Mouse (Mus musculus): ENCODE data around the gene Tcf3.

Gene Tcf3

DNA sequence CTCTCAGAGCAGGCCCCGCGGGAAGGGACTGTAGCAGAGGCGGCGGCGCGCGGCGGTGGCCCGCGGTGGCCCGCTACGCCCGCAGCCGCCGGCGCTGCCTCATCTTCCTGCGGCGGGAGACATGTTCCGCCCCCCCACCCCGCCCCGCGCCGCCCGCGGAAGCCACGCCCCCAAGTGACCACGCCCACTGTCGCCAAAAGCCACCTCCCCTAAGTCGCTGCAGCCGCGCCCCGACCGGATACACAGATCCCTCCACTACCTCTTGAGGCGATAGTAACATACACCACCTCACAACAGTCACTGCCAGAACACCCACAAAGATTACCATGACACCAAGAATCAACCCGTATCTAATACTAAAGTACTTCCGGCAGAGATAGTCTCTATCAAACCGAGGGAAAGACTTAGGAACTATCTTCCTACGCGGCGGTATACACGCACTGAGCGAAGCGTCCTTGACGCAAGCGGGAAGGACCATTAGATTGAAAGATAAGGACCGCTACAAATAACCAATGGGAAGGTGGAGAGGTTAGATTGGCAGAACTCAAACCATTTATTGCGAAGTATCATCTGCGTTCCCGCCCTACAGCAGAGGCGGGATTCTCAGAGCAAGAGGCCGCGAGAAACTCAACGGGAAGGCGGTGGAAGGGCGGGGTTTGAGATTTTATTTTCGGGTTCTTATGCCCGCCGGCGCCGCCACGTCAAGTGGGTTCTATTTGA lies at the start of gene Tcf3:
Gene Tcf3 (minus strand): TSS at position 135 of the 720 bp plus-strand sequence.
- in situ Hi-C loops (cut with MboI, MseI): no loop called here

DNA sequence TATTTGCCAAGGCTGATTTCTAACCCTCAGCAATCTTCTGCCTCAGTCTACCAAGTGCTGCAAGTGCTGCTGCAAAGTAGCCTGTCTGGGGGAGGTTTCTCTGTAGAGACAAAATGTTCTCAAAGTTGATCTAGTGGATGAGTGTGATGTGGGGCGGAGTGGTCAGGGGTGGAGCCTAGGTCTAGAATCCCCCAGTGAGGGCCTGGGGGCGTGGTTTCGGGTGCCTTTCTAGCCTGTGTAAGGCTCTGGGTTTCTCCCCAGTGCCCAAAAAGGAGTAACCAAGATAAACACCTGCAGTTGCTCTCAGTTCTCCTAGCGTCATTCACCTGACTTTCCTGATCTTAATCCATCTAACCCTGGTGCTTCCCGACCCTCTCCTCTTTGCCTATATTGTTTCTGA lies 47.6 kb upstream of the Tcf3 start:
- in situ Hi-C loops (cut with MboI, MseI): no loop called here

DNA sequence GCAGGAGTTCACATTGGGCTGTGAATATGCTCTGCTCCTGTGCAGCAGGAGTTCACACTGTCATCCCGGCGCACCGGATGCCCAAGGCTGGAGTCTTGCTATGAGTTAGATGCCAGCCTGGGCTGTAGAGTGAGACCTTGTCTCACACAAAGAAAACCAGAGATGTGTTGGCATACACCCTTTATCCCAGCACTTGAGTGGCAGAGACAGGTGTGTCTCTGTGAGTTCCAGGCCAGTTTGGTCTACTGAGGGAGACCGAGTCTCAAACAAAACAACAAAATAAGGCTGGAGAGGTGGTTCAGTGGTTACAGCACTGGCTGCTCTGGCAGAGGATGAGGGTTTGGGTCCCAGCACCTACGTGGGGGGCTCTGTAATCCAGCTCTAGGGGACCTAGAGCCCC lies 45.1 kb upstream of the Tcf3 start:
- in situ Hi-C loops (cut with MboI, MseI): no loop called here

DNA sequence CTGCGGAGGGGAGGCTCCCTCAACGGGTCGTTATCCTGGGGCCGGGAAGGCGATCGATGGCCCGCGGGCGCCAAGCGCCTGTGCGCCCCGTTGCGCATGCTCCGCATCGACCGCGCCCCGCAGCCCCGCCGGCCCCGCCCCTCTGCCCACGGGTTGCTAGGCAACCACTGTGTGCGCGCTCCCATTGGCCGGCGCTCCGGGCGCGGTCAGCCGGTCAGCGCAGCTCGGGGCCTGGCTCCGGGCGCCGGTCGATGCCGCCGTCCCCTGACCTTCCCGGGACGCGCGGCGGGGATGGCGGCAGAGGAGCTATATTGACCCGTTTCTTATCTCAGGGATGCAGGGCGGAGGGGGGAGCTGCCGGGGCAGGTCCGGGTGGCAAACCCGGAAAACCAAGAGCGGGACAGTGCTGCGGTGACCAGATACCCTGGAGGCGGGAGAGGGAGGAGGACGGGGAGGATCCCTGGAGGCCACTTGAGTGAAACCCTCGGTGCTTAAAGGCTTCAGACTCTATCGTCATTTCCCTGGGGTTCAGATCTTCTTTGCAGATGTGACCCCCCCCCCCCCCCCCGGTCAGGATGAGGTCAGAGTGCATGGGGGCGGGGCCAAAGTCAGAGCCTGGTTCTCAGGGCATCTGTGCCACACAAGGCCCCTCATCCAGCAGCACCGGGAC lies 42.0 kb upstream of the Tcf3 start:
- in situ Hi-C loops (cut with MboI, MseI): no loop called here

DNA sequence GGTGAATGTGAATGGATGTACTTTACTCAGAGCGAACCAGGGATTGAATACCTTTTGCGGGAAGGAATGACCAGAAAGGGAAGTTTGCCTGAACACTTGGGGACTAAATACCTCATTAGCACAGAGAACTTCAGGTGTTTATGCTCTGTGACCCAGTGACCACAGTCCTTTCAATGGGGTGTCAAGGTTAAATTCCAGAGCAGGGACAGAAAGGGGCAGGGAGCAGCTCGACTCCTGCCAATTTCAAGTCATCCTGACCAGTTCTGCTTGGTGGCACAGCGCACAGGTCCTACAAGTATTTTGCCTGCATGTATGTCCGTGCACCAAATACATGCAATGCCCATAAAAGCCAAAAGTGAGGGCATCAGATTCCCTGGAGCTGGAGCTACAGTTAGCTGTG lies 31.6 kb upstream of the Tcf3 start:
- in situ Hi-C loops (cut with MboI, MseI): no loop called here

DNA sequence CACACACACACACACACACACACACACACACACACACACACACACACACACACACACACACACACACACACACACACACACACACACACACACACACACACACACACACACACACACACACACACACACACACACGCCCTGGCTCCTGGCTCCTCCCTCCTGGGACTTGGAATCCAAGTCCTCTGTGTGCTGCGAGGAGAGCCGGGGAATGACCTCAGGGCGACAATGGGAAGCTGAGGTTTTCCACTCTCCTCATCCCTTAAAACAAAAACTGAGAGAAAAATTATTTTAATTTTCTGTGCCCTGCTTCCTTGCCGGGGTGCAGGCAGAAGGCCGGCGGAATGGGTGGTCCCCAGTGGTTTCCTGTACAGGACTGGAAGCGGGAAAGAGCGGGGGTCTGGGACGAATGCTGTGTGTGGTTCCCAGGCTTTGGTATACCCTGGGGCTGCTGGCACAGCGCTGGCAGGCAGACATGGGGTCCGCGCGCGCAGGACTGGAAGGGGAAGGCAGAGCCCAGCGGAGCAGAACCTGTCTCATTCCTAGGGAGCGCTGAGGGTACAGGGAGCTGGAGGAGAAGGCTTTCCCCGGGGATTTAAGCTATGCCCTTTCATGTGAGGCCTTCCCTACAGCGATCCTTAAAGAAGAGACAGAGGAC lies 31.1 kb upstream of the Tcf3 start:
- in situ Hi-C loops (cut with MboI, MseI): no loop called here

DNA sequence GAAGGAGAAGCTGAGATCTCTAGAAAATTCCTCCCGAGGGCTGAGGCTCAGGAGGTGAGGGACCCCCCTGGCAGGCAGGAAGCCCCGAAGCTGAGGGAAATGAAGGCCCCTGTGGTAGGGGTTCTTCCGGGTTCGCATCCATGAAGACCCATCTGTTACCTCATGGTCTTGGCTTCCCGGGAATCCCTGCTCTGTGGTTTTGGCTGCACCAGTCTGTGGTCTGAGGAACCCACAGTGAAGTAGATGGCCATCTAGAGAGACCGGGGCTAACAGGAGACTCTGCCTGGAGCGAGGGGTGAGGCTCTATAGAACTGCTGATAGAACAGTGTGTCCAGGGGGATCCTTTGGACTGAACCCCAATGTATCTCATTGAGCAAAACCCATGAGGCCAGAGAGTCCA lies 27.9 kb upstream of the Tcf3 start:
- in situ Hi-C loops (cut with MboI, MseI): no loop called here

DNA sequence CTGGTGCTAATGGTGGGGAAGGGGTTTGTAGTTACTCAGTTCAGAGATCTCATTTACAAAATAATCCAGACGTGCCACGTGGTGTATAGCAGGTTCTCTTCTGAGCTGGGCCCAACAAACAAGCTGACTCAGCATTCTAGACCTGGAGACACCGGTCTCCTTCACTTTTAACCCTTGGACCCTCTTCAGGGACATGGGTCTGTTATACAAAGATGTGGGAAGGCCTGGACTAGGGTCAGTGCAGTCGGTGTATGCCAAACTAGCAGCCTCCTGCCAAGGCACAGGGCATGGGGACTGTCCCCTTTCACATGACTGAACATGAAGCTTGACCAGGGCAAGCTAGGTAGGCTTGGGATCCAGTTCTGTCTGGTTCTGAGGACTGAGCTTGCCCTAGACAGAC lies 26.9 kb upstream of the Tcf3 start:
- in situ Hi-C loops (cut with MboI, MseI): no loop called here

DNA sequence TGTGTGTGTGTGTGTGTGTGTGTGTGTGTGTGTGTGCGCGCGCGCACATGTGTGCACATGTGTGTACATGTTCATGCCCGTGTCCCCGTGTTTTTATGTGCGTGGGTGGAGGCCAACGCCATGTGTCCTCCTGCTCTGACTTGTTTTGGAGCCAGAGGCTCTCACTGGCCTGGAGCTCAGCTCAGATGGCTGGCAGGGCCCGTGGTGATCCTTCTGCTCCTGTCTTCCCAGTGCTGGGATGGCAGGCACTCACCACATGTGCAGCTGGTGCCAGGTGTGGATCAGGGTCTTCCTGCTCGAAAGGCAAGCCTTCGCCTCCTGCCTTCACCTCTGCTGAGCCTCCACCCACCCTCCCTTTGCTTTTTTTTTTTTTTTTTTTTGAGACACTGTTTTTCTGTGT lies 26.2 kb upstream of the Tcf3 start:
- in situ Hi-C loops (cut with MboI, MseI): no loop called here

DNA sequence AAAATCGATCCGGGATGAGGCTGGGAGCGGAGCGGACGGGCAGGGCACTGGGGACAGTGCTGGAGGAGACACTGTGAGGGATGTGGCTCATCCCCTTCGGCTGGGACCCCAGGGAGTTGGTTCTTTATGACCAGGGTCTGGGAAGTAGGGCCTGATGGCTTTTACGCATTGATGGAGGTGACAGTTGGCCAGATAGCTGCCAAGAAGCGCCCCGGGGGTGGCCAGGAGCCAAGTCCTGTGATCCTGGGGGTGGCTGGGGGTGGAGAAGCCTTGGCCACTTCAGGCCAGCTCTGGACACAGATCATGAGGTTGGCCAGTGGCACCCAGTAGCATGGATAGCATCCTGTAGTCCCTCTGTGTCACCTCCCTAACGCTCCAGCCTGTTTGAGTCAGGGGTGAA lies 25.8 kb upstream of the Tcf3 start:
- in situ Hi-C loops (cut with MboI, MseI): no loop called here

DNA sequence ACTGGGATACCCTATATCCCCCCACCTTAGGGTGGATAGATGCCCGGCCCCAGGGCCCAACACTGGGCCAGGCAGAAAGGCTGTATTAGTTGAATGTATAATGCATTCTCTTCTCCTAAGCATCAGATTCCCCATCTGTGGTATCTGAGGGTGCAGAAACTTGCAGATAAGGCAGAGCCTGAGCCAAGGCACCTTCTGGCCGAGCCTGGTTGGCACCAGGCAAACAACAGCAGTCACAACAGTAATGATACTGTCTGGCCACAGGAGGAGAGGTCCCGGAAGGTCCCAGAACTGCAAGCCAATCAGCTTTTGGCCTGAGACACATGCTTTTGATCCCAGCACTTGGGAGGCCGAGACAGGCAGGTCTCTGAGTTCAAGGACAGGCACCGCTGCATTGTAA lies 22.2 kb upstream of the Tcf3 start:
- in situ Hi-C loops (cut with MboI, MseI): no loop called here

DNA sequence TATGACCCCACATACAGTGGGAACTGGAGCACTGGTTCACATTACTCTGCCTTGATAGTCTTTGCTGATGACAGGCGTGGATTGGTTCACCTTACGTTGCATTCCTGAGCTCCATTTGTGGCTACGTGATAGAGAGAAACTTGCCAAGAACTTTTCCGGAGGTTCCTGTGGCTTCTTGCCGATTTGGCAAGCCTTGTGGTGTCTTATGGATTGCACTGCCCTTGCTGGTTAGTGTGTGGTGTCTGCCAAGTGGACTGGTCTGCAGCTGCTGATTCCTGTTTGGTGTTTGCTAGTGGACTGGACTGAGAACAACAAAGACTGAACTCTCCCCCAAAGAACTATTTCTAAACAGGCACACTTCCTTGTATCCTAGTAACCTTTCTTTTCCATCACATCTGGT lies 21.3 kb upstream of the Tcf3 start:
- in situ Hi-C loops (cut with MboI, MseI): no loop called here

DNA sequence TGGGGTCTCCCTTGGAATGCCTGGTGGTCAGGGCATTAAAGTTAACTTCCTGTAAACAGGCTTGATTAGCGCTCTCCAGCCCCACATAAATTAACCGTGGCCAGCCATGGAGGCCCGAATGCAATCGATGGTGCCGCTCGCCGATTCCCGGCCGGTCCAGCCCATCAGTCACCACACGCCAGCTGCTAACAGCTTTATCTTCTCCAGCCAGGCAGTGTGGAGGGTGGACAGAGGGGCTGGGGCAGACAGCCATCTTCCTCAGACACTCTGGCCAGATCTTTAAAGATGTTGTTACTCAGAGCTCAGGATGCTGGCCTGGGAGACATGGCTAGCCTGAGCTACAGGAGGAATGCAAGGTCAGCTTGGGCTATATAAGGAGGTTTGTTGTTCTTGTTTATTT lies 20.2 kb upstream of the Tcf3 start:
- in situ Hi-C loops (cut with MboI, MseI): no loop called here

DNA sequence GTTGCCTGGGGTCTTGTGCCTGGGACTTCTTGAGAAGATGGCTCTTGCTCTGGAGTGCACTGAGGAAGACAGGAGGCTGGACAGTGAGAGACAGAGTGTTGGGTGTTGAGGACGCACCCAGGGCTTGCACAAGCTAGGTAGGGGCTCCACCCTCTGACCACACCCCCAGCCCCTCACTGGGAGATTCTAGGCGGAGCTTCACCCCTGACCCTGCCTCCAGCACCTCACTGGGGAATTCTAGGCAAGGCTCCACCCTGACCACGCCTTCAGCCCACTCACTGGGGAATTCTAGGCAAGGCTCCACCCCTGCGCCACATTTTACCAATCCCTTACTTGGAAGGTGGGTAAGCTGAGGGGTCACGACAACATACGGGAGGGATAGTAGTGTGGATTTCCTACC lies 17.2 kb upstream of the Tcf3 start:
- in situ Hi-C loops (cut with MboI, MseI): no loop called here

DNA sequence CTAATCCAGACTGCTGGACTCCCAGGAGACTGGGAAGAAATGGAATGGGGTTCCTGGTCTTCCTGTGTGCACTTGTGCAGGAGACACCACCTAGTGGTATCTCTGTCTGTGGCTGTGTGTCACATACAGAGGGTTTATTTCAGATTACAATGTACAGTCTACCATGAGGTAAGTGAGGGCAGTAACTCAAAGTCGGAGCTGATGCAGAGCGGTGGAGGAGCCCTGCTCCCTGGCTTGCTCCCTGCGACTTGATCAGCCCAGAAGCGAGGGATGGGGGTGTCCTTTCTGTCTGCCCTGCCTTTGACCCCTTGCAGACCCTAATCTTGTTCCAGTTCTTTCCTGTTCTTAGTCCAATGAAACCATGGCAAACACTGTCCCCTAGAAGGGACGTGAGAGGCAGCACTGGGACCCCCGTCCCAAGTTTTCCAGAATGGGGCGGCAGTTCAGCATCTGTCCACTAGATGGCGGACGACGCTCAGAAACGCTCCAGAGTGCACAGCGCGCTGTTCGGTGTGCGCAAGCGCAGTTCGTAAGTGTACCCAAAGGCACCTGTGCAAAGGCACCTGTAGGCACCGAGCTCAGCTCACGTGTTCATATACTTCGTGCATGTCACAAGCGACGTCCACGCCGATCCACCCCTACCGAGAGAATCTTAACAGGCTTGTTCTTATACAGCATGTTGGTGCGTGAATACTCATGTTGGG lies 12.6 kb upstream of the Tcf3 start:
- in situ Hi-C loops (cut with MboI, MseI): loop anchor here (5.0 kb wide), 1 partner anchor 61 kb away; no protein-coding TSS in a partner anchor

DNA sequence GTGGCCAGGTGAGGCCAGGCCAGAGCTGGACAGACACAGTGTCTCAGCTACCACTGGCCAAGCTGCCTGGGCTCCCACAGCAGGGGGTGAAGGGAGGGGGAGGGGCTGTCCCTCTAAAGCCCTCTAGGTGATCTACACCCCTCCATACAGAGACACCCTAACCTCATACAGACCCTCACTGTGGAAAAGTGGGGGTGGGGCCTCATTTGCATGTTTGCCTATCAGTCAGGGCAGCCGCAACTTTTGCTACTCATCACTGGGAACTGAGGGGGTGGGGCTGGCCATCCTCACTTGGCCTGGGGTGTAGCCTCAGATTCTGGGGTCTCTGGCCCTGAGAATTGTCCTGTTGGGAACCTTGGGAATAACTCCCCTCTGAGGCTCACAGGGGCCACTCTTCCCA lies 11.6 kb upstream of the Tcf3 start:
- in situ Hi-C loops (cut with MboI, MseI): loop anchor here (5.0 kb wide), 1 partner anchor 62 kb away; no protein-coding TSS in a partner anchor

DNA sequence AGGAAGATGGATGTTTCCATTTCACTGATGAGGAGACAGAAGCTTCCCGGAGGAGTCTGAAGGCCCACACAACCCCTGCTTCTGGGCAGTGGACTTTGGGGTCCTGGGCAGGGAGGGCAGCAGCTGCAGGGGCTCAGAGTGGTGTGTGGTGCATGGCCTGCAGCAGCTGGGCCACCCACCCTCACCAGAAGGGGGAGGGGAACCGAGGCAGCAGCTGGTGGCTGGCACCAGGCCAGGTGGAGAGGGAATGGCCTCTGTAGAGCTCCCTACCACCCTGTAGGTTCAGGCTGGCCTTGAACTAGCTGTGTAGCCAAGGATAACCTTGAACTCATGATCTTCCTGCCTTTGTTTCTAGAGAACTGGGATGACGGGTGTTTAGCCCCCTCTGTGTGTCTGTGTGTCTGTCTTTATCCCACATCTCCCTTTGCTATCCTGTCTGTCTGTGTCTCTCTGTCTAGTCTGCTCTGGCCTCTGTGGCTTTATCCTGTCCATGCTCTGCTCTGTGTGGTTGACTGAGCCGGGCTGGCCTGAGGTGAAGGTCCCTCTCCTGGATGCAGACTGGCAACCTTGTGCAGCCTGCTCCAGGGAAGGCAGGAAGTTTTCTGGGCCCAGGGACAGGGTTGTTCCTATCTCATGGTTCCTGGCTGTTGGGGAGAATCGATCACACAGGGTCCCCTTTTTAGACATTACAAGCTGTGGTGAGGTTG lies 11.0 kb upstream of the Tcf3 start:
- in situ Hi-C loops (cut with MboI, MseI): loop anchor here (5.0 kb wide), 1 partner anchor 63 kb away; no protein-coding TSS in a partner anchor

DNA sequence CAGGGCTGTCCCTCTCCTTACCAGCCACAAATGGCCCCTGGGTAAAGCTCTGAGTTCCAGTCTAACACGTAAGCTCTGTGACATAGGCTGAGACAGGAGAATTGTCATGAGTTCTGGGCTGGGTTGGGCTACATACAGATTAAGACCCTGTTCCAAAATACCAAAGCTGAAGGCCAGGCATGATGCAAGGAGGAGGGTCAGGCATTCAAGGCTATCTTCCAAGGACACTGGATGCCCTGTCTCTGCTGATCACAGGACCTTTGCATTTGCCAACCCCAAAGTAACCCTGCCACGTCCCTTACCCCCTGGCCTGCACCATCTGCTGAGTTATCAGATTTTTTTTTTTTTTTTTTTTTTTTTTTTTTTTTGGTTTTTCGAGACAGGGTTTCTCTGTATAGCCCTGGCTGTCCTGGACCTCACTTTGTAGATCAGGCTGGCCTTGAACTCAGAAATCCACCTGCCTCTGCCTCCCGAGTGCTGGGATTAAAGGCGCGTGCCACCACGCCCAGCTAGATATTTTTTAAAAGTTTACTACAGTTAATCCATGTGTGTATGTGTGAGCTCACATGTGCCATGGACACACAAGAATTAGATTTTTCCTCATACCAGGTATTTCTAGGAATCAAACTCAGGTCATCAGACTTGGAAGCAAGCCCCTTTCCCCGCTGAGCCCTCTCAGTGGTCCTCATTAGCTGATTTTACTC lies 10.3 kb upstream of the Tcf3 start:
- in situ Hi-C loops (cut with MboI, MseI): no loop called here

DNA sequence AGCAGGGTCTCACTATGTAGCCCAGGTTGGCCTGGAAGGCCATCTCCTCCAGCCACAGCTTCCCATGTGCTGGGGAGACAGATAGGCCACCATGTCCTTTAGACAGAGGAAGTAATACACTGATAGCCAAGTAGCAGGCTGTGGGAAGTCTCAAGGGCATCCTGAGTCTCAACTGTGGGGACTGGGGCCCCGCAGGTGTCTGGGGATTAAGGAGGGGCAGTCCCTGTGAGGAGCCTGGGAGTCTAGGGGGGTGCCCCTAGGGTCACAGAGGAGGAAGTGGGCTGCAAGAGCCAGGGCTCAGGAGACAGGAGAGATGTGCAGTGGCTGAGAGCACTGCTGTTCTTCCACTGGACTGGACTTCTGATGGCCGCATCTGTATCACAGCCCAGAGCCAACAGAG lies 9.5 kb upstream of the Tcf3 start:
- in situ Hi-C loops (cut with MboI, MseI): no loop called here

DNA sequence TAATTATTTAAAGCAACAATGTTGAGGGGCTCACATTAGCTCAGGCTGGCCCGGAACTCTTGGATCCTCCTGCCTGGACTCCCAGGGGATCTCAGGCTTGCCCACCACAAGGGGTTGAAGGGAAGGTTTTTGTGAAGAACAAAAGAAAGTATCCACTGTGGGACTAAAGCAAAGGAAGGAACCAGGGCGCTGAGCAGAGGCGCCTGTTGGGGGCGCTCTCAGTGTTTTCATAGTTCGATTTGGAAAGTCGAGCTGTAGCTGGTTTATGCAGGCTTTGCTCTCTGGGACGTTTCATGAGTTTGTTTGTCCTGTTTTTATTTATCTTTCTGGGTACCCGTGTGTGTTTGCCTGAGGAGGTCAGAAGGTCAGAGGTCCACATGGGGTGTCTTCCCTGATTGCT lies 8.2 kb upstream of the Tcf3 start:
- in situ Hi-C loops (cut with MboI, MseI): no loop called here

DNA sequence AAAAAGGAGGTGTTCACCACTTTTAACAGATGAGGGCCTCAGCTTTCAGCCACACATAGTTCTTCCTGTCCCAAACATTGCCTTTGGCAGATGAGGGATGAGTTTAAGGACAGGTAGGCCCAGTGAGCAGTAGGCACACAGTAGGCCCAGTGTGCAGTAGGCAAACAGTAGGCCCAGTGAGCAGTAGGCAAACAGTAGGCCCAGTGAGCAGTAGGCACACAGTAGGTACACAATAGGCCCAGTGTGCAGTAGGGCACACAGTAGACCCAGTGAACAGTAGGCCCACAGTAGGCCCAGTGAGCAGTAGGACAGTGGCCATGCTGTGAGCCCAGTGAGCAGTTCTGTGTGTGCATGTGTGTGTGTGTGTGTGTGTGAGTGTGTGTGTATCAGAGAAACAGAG lies 6.6 kb upstream of the Tcf3 start:
- in situ Hi-C loops (cut with MboI, MseI): no loop called here

Measured in T-helper 2 cell (primary cell).